Mouse (Mus musculus): ENCODE data around the gene Crot. TPM values are rescaled to one million over a fixed set of nuclear protein-coding genes. Genes with fewer than 3 reads are reported as not detected.
"Not testable (repeated sequence)": the region's sequence is repeated elsewhere in the genome, so short reads cannot be mapped to it uniquely, and the experiment has no call there.

The Crot gene
- polyA plus RNA-seq, 1 experiment from 2014 or later: 27.3 TPM

DNA sequence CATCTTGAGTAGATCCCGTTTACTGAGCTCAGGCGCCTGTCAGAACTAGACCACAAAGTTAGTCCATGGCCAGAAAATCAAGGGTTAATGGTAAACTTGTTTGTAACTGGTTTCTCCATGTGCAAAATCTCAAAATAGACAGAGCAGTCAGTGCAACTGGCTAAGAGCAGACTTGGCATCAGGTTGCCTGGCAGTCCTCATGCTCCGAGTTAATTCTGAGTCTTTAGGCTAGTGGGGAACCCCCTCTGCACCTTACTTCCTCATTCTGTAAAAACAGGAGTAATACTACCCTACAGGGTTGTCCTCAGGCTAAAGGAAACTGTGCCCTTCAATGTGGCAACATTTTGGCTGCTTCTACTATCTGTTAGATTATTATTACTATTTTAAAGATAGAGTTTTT, 53.3 kb downstream of the Crot start:
- Histone ChIP-seq H3K4me2 (no peak overlapping the region), H3K4me1 (no peaks in the 10 kb centered on the region), H3K27ac (replicated peaks) (no peak overlapping the region), H3K4me3 (no peak overlapping the region), H3K36me3 (no peaks in the 10 kb centered on the region), H3K9me3 (no peaks in the 10 kb centered on the region), H3K9ac (no peak overlapping the region), H3K27me3 (replicated peaks) (no peaks in the 10 kb centered on the region)
- no peak for ATAC-seq (ENCODE audit: extremely low read depth, insufficient number of reproducible peaks, low FRiP score, low TSS enrichment)
- WGBS: 65% methylated on average over 3 of the region's 3 CpGs

- H3K36me3 ChIP-seq; H3K4me3 ChIP-seq; H3K27me3 ChIP-seq (replicated peaks); H3K9me3 ChIP-seq; H3K4me2 ChIP-seq; ATAC-seq (ENCODE audit: extremely low read depth, insufficient number of reproducible peaks, low FRiP score, low TSS enrichment); H3K9ac ChIP-seq; H3K27ac ChIP-seq (replicated peaks); H3K4me1 ChIP-seq: not testable (repeated sequence)
- no CpG with 5 or more reads among the region's 1 CpGs for WGBS
These were observed 55.9 kb downstream of the Crot start for GRCm38 (mm10) chr5:8941266-8941665.

DNA sequence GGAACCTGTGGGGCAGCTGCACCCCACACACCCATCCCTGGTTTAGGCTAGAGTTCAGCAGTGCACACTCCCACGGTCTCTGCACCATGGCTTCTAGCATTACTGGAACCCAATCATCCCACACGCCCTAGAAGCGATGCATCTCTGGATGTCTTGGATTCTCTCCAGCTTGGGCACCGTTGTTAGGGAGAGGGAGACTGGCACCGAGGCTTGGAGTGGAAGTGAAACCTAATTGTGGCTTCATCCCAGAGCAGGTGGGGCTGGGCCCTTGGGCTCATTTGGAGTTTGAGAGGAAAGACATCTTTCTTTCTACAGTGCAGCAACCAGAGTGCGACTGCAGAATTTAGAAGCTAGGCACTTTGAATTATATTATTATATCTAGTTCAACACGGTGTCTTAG, 59.2 kb downstream of the Crot start:
- Histone ChIP-seq H3K36me3 (no peaks in the 10 kb centered on the region), H3K4me2 (no peak overlapping the region), H3K27ac (replicated peaks) (no peak overlapping the region), H3K9ac (no peak overlapping the region), H3K27me3 (replicated peaks) (no peaks in the 10 kb centered on the region), H3K4me3 (no peak overlapping the region), H3K9me3 (no peaks in the 10 kb centered on the region), H3K4me1 (no peaks in the 10 kb centered on the region)
- WGBS: 78% methylated on average over 7 of the region's 7 CpGs
- no peak; the same call in 1 of the 2 replicates for ATAC-seq (ENCODE audit: extremely low read depth, insufficient number of reproducible peaks, low FRiP score, low TSS enrichment)

DNA sequence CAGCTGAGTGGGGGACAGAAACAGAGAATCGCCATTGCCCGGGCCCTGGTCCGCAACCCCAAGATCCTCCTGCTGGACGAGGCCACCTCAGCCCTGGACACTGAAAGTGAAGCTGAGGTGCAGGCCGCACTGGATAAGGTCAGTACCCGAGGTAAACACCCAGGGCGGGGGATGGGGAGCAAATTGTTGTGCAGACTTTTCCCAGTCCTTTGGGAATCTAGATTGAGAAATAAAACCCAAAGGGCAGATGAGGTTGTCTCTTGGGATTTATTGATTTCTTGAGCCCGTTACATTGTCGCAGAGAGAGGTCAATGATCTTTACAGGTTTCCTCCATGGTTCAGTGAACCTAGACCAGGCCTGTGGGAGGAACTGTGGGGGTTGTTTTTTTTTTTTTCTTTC, 68.7 kb downstream of the Crot start:
- WGBS: 78% methylated on average over 9 of the region's 9 CpGs
- Histone ChIP-seq H3K4me3 (no peak overlapping the region), H3K4me2 (no peak overlapping the region), H3K9me3 (peaks cover 10% of the 10 kb centered on the region; the same call in 1 of the 2 replicates), H3K36me3 (no peaks in the 10 kb centered on the region), H3K4me1 (no peaks in the 10 kb centered on the region), H3K27me3 (replicated peaks) (no peaks in the 10 kb centered on the region), H3K9ac (no peak overlapping the region), H3K27ac (replicated peaks) (no peak overlapping the region)
- no peak for ATAC-seq (ENCODE audit: extremely low read depth, insufficient number of reproducible peaks, low FRiP score, low TSS enrichment)

DNA sequence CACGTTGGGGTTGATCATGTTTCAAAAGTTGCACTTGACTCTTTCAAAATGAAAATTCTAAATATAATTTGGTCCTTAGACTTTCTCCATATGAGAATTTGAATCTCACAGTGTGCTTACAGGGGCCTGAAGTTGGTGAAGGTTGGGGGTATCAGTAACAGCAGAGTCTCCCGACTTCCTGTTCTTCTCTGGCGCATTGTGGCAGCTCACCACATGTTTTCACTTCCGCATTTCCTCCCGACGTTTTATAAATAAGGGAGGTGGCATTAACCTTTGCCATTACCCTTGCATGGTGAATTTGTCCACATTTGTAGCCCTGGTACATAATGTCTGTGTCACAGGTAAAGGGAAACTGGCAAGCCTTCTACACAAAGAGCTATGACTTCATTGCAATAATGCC, 80.1 kb downstream of the Crot start:
- Histone ChIP-seq H3K4me1 (no peaks in the 10 kb centered on the region), H3K9me3 (no peaks in the 10 kb centered on the region), H3K4me2 (no peak overlapping the region), H3K9ac (no peak overlapping the region), H3K36me3 (no peaks in the 10 kb centered on the region), H3K27ac (replicated peaks) (no peak overlapping the region), H3K27me3 (replicated peaks) (no peaks in the 10 kb centered on the region), H3K4me3 (no peak overlapping the region)
- ATAC-seq (ENCODE audit: extremely low read depth, insufficient number of reproducible peaks, low FRiP score, low TSS enrichment): no peak
- WGBS: 73% methylated on average over 6 of the region's 6 CpGs

DNA sequence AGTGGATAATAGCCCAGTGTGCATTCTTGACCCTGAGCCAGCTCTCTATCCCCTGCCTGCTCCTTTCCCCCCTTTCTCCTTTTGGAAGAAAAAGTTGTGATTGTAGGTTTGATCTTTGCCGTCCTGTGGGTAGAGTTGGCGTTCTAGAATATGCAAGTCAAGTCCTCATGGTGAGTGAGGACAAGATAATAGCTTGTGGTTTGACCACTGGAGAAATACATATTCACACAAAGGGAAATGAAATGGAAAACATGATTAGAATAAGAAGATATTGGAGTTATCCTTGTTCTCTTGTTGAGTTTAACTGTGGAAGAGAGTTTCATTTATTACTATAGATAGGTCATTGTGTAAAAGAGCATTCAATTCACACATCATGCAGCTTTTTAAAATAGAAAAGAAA, 80.7 kb downstream of the Crot start:
- Histone ChIP-seq H3K4me1 (no peaks in the 10 kb centered on the region), H3K27me3 (replicated peaks) (no peaks in the 10 kb centered on the region), H3K27ac (replicated peaks) (no peak overlapping the region), H3K9me3 (no peaks in the 10 kb centered on the region), H3K4me3 (no peak overlapping the region), H3K9ac (no peak overlapping the region), H3K4me2 (no peak overlapping the region), H3K36me3 (no peaks in the 10 kb centered on the region)
- WGBS: 53% methylated on average over 2 of the region's 2 CpGs
- ATAC-seq (ENCODE audit: extremely low read depth, insufficient number of reproducible peaks, low FRiP score, low TSS enrichment): no peak

Other genes with a start within 250 kb of the Crot start
- gene Abcb1b, start 199.2 kb downstream of the Crot start, polyA plus RNA-seq (2015; fragmentation: Nextera tagmentation; extraction: Ambion mirVana): 0.65 and 1.0 TPM in 2 replicates
- 0.36 and 1.1 TPM in 2 replicates for gene Abcb4, start 103.6 kb downstream of the Crot start, polyA plus RNA-seq (2015; fragmentation: Nextera tagmentation; extraction: Ambion mirVana)
- 9.3 and 9.7 TPM in 2 replicates for gene Tmem243, start 103.3 kb upstream of the Crot start, polyA plus RNA-seq (2015; fragmentation: Nextera tagmentation; extraction: Ambion mirVana)
- 24.5 and 27.7 TPM in 2 replicates for gene Dmtf1, start 164.5 kb upstream of the Crot start, polyA plus RNA-seq (2015; fragmentation: Nextera tagmentation; extraction: Ambion mirVana)

All from heart, embryonic 13.5 days (tissue).